Mouse (Mus musculus): ENCODE measurements at regions not wholly inside any gene's neighbourhood (a gene's known extent, or its start where the extent isn't known, plus 50 kb on each side); places are given as distances from the start of the nearest gene placed in this dataset.
A peak's percentile ranks its signal among the peaks of the same experiment; 100 is the strongest.

GRCm38 (mm10) chr10:87639339-87639738 is 117.7 kb downstream of the Pah start:
- no peak for DNase-seq

GRCm38 (mm10) chr10:87649091-87649490 is 127.5 kb downstream of the Pah start:
- DNase-seq, result peak; percentile 29

GRCm38 (mm10) chr10:87652139-87652740 is 130.6 kb downstream of the Pah start:
- DNase-seq, result no peak

- DNase-seq, result peak; percentile 45
Measured at GRCm38 (mm10) chr10:87654112-87654511, 132.5 kb downstream of the Pah start.

GRCm38 (mm10) chr10:87666020-87666718 is 144.6 kb downstream of the Pah start:
- DNase-seq, result no peak

- peak; percentile 54 for DNase-seq
Measured at GRCm38 (mm10) chr10:87666719-87667387, 145.3 kb downstream of the Pah start.

GRCm38 (mm10) chr10:87667651-87668140 is 146.1 kb downstream of the Pah start:
- DNase-seq, result no peak

GRCm38 (mm10) chr10:87674740-87675420 is 153.3 kb downstream of the Pah start:
- no peak for DNase-seq

GRCm38 (mm10) chr10:87676041-87676672 is 154.6 kb downstream of the Pah start:
- no peak for DNase-seq

- DNase-seq, result no peak
Measured at GRCm38 (mm10) chr10:87678984-87679383, 157.4 kb downstream of the Pah start.

- no peak for DNase-seq
Measured at GRCm38 (mm10) chr10:87686311-87686710, 164.7 kb downstream of the Pah start.

GRCm38 (mm10) chr10:87686785-87687184 is 165.2 kb downstream of the Pah start:
- no peak for DNase-seq

GRCm38 (mm10) chr10:87687844-87688243 is 166.2 kb downstream of the Pah start:
- no peak for DNase-seq

GRCm38 (mm10) chr10:87690831-87691230 is 167.2 kb upstream of the Igf1 start:
- no peak for DNase-seq

- no peak for DNase-seq
Measured at GRCm38 (mm10) chr10:87696485-87696884, 161.6 kb upstream of the Igf1 start.

GRCm38 (mm10) chr10:87711209-87711608 is 146.9 kb upstream of the Igf1 start:
- DNase-seq, result no peak

GRCm38 (mm10) chr10:87711798-87712197 is 146.3 kb upstream of the Igf1 start:
- DNase-seq, result no peak

- DNase-seq, result no peak
Measured at GRCm38 (mm10) chr10:87715874-87716600, 142.0 kb upstream of the Igf1 start.

GRCm38 (mm10) chr10:87717156-87717555 is 140.9 kb upstream of the Igf1 start:
- DNase-seq, result no peak

GRCm38 (mm10) chr10:87718491-87718890 is 139.6 kb upstream of the Igf1 start:
- DNase-seq, result no peak

- no peak for DNase-seq
Measured at GRCm38 (mm10) chr10:87719978-87720377, 138.1 kb upstream of the Igf1 start.

- DNase-seq, result no peak
Measured at GRCm38 (mm10) chr10:87722244-87722643, 135.8 kb upstream of the Igf1 start.
